Mouse (Mus musculus) heart, embryonic 14.5 days (tissue): ENCODE measurements at regions not wholly inside any gene's neighbourhood (a gene's known extent, or its start where the extent isn't known, plus 50 kb on each side); places are given as distances from the start of the nearest gene placed in this dataset.
A peak's percentile ranks its signal among the peaks of the same experiment; 100 is the strongest.

Experiments
- ATAC-seq: fragments of 200-750 bp; cut with Nextera tagmentation; 2 replicates; pipeline ENCODE4 v1.8.0; 2017; ENCODE audit warnings: low read depth, moderate TSS enrichment; ENCODE audit not compliant: insufficient number of reproducible peaks, insufficient read depth, low FRiP score
- H3K27ac ChIP-seq, 2 experiments: fragments of 200-500 bp in 1 of 2; fragments of 300-500 bp in 1 of 2; sonication (generic) in 1 of 2; replicated peaks in 1 of 2; 2 replicates each; pipeline ENCODE4 v1.5.1; 2012 to 2014; ENCODE audit warnings: low read depth in 2 of 2, low read length in 2 of 2, control low read depth in 1 of 2, mild to moderate bottlenecking in 1 of 2, mixed read lengths in 1 of 2; ENCODE audit not compliant: control insufficient read depth in 1 of 2, insufficient read depth in 1 of 2
- H3K27me3 ChIP-seq: fragments of 300-500 bp; sonication (generic); 2 replicates; pipeline ENCODE4 v1.6.1; 2014; ENCODE audit warnings: mild to moderate bottlenecking, low read length, control low read depth; ENCODE audit not compliant: control insufficient read depth, insufficient read depth
- H3K36me3 ChIP-seq: fragments of 300-500 bp; sonication (generic); 2 replicates; pipeline ENCODE4 v1.6.1; 2014; ENCODE audit warnings: mild to moderate bottlenecking, control low read depth, low read length, mixed read lengths; ENCODE audit not compliant: control insufficient read depth, insufficient read depth
- H3K4me1 ChIP-seq, 2 experiments: fragments of 200-500 bp in 1 of 2; fragments of 300-500 bp in 1 of 2; sonication (generic) in 1 of 2; 2 replicates each; pipeline ENCODE4 v1.6.1; 2012 to 2014; ENCODE audit warnings: low read length in 2 of 2, control low read depth in 1 of 2, mixed read lengths in 1 of 2; ENCODE audit not compliant: control insufficient read depth in 2 of 2, insufficient read depth in 2 of 2
- H3K4me2 ChIP-seq: fragments of 300-500 bp; sonication (generic); 2 replicates; pipeline ENCODE4 v1.6.1; 2014; ENCODE audit warnings: mild to moderate bottlenecking, low read length
- H3K4me3 ChIP-seq, 2 experiments: fragments of 200-500 bp in 1 of 2; fragments of 300-500 bp in 1 of 2; sonication (generic) in 1 of 2; 2 replicates each; pipeline ENCODE4 v1.5.1; 2012 to 2014; ENCODE audit warnings: low read length in 2 of 2, mild to moderate bottlenecking in 2 of 2, control low read depth in 1 of 2, low read depth in 1 of 2, moderate library complexity in 1 of 2; ENCODE audit not compliant: control insufficient read depth in 1 of 2, insufficient read depth in 1 of 2
- H3K9ac ChIP-seq: fragments of 300-500 bp; sonication (generic); 2 replicates; pipeline ENCODE4 v1.6.1; 2014; ENCODE audit warnings: mild to moderate bottlenecking, low read length
- H3K9me3 ChIP-seq: fragments of 300-500 bp; sonication (generic); 2 replicates; pipeline ENCODE4 v1.6.1; 2016; ENCODE audit warnings: low read length, control low read depth; ENCODE audit not compliant: control insufficient read depth
- WGBS: fragments of 180-500 bp; shearing (Covaris S2); extraction: QIAGEN DNeasy Blood & Tissue Kit; methylation state at CpG from one replicate; pipeline ENCODE4 v1.1.7; 2014; 5-methylcytosine and 5-hydroxymethylcytosine counted together

GRCm38 (mm10) chr9:101407141-101407540 is 155.5 kb upstream of the Ppp2r3a start:
- no peak overlapping the region for H3K4me2 ChIP-seq
- H3K9me3 ChIP-seq: no peaks in the 10 kb centered on the region
- no peaks in the 10 kb centered on the region for H3K36me3 ChIP-seq
- peaks cover 0 to 4% of the 10 kb centered on the region in 2 experiments; a peak in 1 of 4 replicates for H3K4me1 ChIP-seq
- ATAC-seq: no peak
- no peak overlapping the region for H3K9ac ChIP-seq
- WGBS: 80% methylated on average over 5 of the region's 5 CpGs
- H3K27ac ChIP-seq: no peak overlapping the region
- H3K27me3 ChIP-seq: no peaks in the 10 kb centered on the region
- H3K4me3 ChIP-seq: no peak overlapping the region

- Histone ChIP-seq H3K27me3 (no peaks in the 10 kb centered on the region), H3K9ac (no peak overlapping the region), H3K27ac (no peak overlapping the region), H3K9me3 (no peaks in the 10 kb centered on the region), H3K4me3 (no peak overlapping the region), H3K36me3 (no peaks in the 10 kb centered on the region), H3K4me2 (no peak overlapping the region), H3K4me1 (peaks cover 6 to 8% of the 10 kb centered on the region in 2 experiments; a peak in 3 of 4 replicates)
- 45% methylated on average over 13 of the region's 13 CpGs for WGBS
- peak; percentile 27; the same call in 1 of the 2 replicates for ATAC-seq
These were observed 153.0 kb upstream of the Ppp2r3a start for GRCm38 (mm10) chr9:101404441-101405081.

GRCm38 (mm10) chr9:101404034-101404433 is 152.4 kb upstream of the Ppp2r3a start:
- 67% methylated on average over 3 of the region's 3 CpGs for WGBS
- no peak for ATAC-seq
- Histone ChIP-seq H3K27ac (no peak overlapping the region), H3K36me3 (no peaks in the 10 kb centered on the region), H3K4me1 (peaks cover 6 to 10% of the 10 kb centered on the region in 2 experiments; a peak in 3 of 4 replicates), H3K4me2 (no peak overlapping the region), H3K9ac (no peak overlapping the region), H3K27me3 (no peaks in the 10 kb centered on the region), H3K9me3 (no peaks in the 10 kb centered on the region), H3K4me3 (no peak overlapping the region)

GRCm38 (mm10) chr9:101402544-101403194 is 151.1 kb upstream of the Ppp2r3a start:
- 88% methylated on average over 9 of the region's 9 CpGs for WGBS
- no peak overlapping the region for H3K27ac ChIP-seq

GRCm38 (mm10) chr9:101401416-101401815 is 149.8 kb upstream of the Ppp2r3a start:
- Histone ChIP-seq H3K4me2 (no peak overlapping the region), H3K4me3 (no peak overlapping the region), H3K4me1 (peaks cover 6 to 10% of the 10 kb centered on the region in 2 experiments; a peak in 3 of 4 replicates), H3K27me3 (no peaks in the 10 kb centered on the region), H3K9me3 (no peaks in the 10 kb centered on the region), H3K9ac (no peak overlapping the region), H3K27ac (no peak overlapping the region), H3K36me3 (no peaks in the 10 kb centered on the region)
- no peak for ATAC-seq
- 35% methylated on average over 9 of the region's 9 CpGs for WGBS

More at GRCm38 (mm10) chr9:101402544-101403194, 151.1 kb upstream of the Ppp2r3a start:
- Histone ChIP-seq H3K4me3 (no peak overlapping the region), H3K9ac (no peak overlapping the region), H3K4me1 (peaks cover 6 to 10% of the 10 kb centered on the region in 2 experiments; a peak in 3 of 4 replicates), H3K4me2 (no peak overlapping the region), H3K27me3 (no peaks in the 10 kb centered on the region), H3K9me3 (no peaks in the 10 kb centered on the region), H3K36me3 (no peaks in the 10 kb centered on the region)
- no peak for ATAC-seq

- Histone ChIP-seq H3K4me2 (no peak overlapping the region), H3K27me3 (no peaks in the 10 kb centered on the region), H3K9me3 (no peaks in the 10 kb centered on the region), H3K27ac (no peak overlapping the region; a peak in 1 of 4 replicates), H3K9ac (no peak overlapping the region), H3K36me3 (no peaks in the 10 kb centered on the region), H3K4me1 (peaks cover 6% of the 10 kb centered on the region in 2 experiments; a peak in 3 of 4 replicates), H3K4me3 (no peak overlapping the region)
- ATAC-seq: no peak
- WGBS: 67% methylated on average over 3 of the region's 3 CpGs
These were observed 147.3 kb upstream of the Ppp2r3a start for GRCm38 (mm10) chr9:101398858-101399257.

- Histone ChIP-seq H3K4me2 (no peak overlapping the region), H3K4me3 (no peak overlapping the region), H3K36me3 (no peaks in the 10 kb centered on the region), H3K27me3 (no peaks in the 10 kb centered on the region), H3K4me1 (peaks cover 0 to 2% of the 10 kb centered on the region in 2 experiments; a peak in 2 of 4 replicates), H3K9me3 (no peaks in the 10 kb centered on the region), H3K27ac (no peak overlapping the region; a peak in 1 of 4 replicates), H3K9ac (no peak overlapping the region)
- ATAC-seq: no peak
- WGBS: 13% methylated on average over 2 of the region's 2 CpGs
These were observed 117.8 kb upstream of the Ppp2r3a start for GRCm38 (mm10) chr9:101369380-101369779.
